Mouse (Mus musculus): Measurements from ENCODE around the gene Trim3. TPM values are rescaled to one million over a fixed set of nuclear protein-coding genes. Genes with fewer than 3 reads are reported as not detected.

The Trim3 gene
- total and polyA plus RNA-seq, 2 experiments = 6.3 to 14.9 TPM

DNA sequence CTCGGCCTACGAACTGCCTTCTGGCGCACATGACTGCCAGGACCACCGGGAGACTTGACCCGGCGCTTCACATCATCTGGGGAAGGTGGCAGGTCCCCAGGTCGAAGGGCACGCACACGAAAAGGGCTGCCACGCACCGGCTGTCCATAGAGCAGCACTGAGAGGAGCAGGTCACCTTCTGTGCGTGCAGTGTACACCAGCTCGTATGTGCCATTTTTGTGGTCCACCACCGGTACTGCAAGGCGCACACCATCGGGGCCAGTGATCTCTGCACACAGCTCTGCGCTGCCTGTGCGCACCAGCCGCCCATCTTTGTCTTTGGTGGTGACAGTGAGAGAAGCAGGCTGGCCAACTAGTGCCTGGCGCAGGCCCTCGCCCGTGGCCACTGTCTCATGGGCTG lies 15.6 kb downstream of the Trim3 start:
- TF ChIP-seq POLR2A (IDR thresholded peaks at IDR 0.05; ENCODE audit: extremely low read depth, insufficient read depth, low read length) (no peak), CTCF (IDR thresholded peaks at IDR 0.05; ENCODE audit: low read depth, low read length) (no peak)
- Histone ChIP-seq H3K4me1 (ENCODE audit: control insufficient read depth, insufficient read depth, low read length) (peaks cover 3% of the 10 kb centered on the region; the same call in 1 of the 2 replicates), H3K79me2 (ENCODE audit: control insufficient read depth, insufficient read depth, low read length) (no peaks in the 10 kb centered on the region), H3K9ac (ENCODE audit: low read depth, low read length) (no peak overlapping the region), H3K36me3 (ENCODE audit: control insufficient read depth, insufficient read depth, low read length) (peaks cover 20% of the 10 kb centered on the region), H3K4me3 (ENCODE audit: insufficient read depth, low read depth, low read length) (no peak overlapping the region), H3K27ac (replicated peaks; ENCODE audit: insufficient read depth, low read depth, low read length) (no peak overlapping the region), H3K27me3 (ENCODE audit: control insufficient read depth, insufficient read depth, low read length) (no peaks in the 10 kb centered on the region)
- WGBS = 97% methylated on average over 22 of the region's 22 CpGs
- no peak for DNase-seq (ENCODE audit: extremely low read depth, low read depth, low spot score)

DNA sequence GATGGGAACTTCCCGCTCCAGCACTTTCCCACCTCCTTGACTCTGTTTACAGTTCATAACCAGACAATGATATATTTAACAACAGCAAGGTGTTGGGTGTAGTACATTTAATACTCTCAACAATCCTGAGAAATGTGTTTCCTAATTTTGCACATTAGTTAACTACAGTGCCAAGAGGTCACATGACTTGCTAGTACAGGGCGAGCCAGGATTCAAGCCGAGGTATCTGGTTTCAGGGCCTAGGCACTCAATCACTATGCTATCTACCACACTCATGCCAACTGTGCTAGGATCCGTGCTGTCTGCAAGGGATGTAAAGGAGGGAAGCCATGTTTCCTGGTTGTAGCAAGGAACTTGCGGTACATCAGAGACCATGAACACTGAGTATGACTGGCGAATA lies 16.8 kb downstream of the Trim3 start:
- 65% methylated on average over 6 of the region's 6 CpGs for WGBS
- Histone ChIP-seq H3K27ac (replicated peaks; ENCODE audit: insufficient read depth, low read depth, low read length) (no peak overlapping the region), H3K4me1 (ENCODE audit: control insufficient read depth, insufficient read depth, low read length) (peaks cover 3% of the 10 kb centered on the region; the same call in 1 of the 2 replicates), H3K79me2 (ENCODE audit: control insufficient read depth, insufficient read depth, low read length) (no peaks in the 10 kb centered on the region), H3K9ac (ENCODE audit: low read depth, low read length) (no peak overlapping the region), H3K36me3 (ENCODE audit: control insufficient read depth, insufficient read depth, low read length) (peaks cover 23% of the 10 kb centered on the region), H3K4me3 (ENCODE audit: insufficient read depth, low read depth, low read length) (no peak overlapping the region), H3K27me3 (ENCODE audit: control insufficient read depth, insufficient read depth, low read length) (no peaks in the 10 kb centered on the region)
- TF ChIP-seq CTCF (IDR thresholded peaks at IDR 0.05; ENCODE audit: low read depth, low read length) (no peak), POLR2A (IDR thresholded peaks at IDR 0.05; ENCODE audit: extremely low read depth, insufficient read depth, low read length) (no peak)
- DNase-seq (ENCODE audit: extremely low read depth, low read depth, low spot score) = peak; percentile 54

DNA sequence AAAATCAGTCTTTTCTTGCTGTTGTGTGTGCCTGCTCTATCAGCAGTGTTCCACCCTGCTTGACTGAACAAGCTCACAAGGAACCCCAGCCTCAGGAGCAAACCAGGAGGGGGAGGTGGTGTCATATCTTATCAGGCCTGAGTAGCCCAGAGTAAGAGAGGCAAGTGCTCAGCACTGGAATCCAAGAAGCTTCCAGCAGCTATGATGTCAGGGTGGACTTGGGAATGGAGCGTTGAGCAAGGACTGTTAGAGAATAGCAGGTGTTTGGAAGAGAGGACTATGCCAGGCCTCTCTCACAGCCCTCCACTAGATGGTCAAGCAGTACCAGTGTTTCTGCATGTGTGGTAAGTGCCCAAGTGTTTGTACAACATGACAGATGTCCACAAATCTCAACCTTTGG lies 17.7 kb downstream of the Trim3 start:
- Histone ChIP-seq H3K79me2 (ENCODE audit: control insufficient read depth, insufficient read depth, low read length) (no peaks in the 10 kb centered on the region), H3K27me3 (ENCODE audit: control insufficient read depth, insufficient read depth, low read length) (no peaks in the 10 kb centered on the region), H3K36me3 (ENCODE audit: control insufficient read depth, insufficient read depth, low read length) (peaks cover 28% of the 10 kb centered on the region), H3K4me1 (ENCODE audit: control insufficient read depth, insufficient read depth, low read length) (peaks cover 3% of the 10 kb centered on the region; the same call in 1 of the 2 replicates), H3K4me3 (ENCODE audit: insufficient read depth, low read depth, low read length) (no peak overlapping the region), H3K27ac (replicated peaks; ENCODE audit: insufficient read depth, low read depth, low read length) (no peak overlapping the region; the same call in 1 of the 2 replicates), H3K9ac (ENCODE audit: low read depth, low read length) (no peak overlapping the region)
- WGBS = 30% methylated on average over 1 of the region's 1 CpGs
- DNase-seq (ENCODE audit: extremely low read depth, low read depth, low spot score) = peak; percentile 73
- TF ChIP-seq CTCF (IDR thresholded peaks at IDR 0.05; ENCODE audit: low read depth, low read length) (no peak), POLR2A (IDR thresholded peaks at IDR 0.05; ENCODE audit: extremely low read depth, insufficient read depth, low read length) (no peak)

DNA sequence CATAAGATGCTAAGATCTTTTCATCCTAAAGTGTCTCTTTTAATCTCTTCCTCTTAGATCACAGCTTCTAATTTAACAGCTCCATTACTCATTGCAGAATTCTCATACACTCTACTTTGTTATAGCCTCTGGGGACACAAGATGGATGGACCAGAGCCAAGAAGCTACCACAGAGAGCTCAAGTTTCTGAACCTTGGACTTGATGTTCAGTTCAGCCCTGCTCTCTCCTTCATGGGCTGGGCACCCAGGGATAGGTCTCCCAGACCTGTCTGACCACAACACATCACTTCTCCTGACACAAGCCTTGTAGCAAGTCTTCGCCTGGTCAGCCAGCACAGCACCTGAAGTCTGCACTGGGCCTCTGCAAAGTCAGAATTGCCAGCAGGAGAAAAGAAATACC lies 19.0 kb downstream of the Trim3 start:
- Histone ChIP-seq H3K4me3 (ENCODE audit: insufficient read depth, low read depth, low read length) (no peak overlapping the region), H3K27ac (replicated peaks; ENCODE audit: insufficient read depth, low read depth, low read length) (no peak overlapping the region), H3K27me3 (ENCODE audit: control insufficient read depth, insufficient read depth, low read length) (no peaks in the 10 kb centered on the region), H3K9ac (ENCODE audit: low read depth, low read length) (no peak overlapping the region), H3K4me1 (ENCODE audit: control insufficient read depth, insufficient read depth, low read length) (peaks cover 3% of the 10 kb centered on the region; the same call in 1 of the 2 replicates), H3K79me2 (ENCODE audit: control insufficient read depth, insufficient read depth, low read length) (no peaks in the 10 kb centered on the region), H3K36me3 (ENCODE audit: control insufficient read depth, insufficient read depth, low read length) (peaks cover 34% of the 10 kb centered on the region)
- DNase-seq (ENCODE audit: extremely low read depth, low read depth, low spot score) = no peak
- TF ChIP-seq CTCF (IDR thresholded peaks at IDR 0.05; ENCODE audit: low read depth, low read length) (no peak), POLR2A (IDR thresholded peaks at IDR 0.05; ENCODE audit: extremely low read depth, insufficient read depth, low read length) (no peak)
- WGBS = 92% methylated on average over 1 of the region's 1 CpGs

DNA sequence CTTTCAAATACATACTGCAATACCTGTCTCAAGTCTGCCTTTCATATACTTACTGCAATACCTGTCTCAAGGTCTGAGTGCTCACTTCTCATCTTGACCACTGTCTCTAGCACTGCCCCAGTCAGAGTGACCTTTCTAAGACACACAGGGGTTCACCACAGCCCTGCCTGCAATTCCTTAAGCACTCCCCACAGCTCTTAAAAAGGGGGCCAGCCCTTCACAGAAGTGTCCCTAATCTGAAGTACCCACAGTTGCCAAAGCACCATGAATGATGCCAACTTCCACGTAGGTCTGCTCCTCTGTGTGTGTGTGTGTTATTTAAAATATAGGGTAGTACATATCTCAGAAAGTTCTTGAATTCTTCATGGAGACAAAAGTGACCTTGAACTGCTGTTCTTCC lies 21.6 kb downstream of the Trim3 start:
- whole genome bisulfite sequencing = 97% methylated on average over 1 of the region's 1 CpGs
- Histone ChIP-seq H3K79me2 (ENCODE audit: control insufficient read depth, insufficient read depth, low read length) (no peaks in the 10 kb centered on the region), H3K4me1 (ENCODE audit: control insufficient read depth, insufficient read depth, low read length) (peaks cover 2% of the 10 kb centered on the region; the same call in 1 of the 2 replicates), H3K27me3 (ENCODE audit: control insufficient read depth, insufficient read depth, low read length) (no peaks in the 10 kb centered on the region), H3K9ac (ENCODE audit: low read depth, low read length) (no peak overlapping the region), H3K27ac (replicated peaks; ENCODE audit: insufficient read depth, low read depth, low read length) (no peak overlapping the region), H3K4me3 (ENCODE audit: insufficient read depth, low read depth, low read length) (no peak overlapping the region), H3K36me3 (ENCODE audit: control insufficient read depth, insufficient read depth, low read length) (peaks cover 28% of the 10 kb centered on the region)
- TF ChIP-seq POLR2A (IDR thresholded peaks at IDR 0.05; ENCODE audit: extremely low read depth, insufficient read depth, low read length) (no peak), CTCF (IDR thresholded peaks at IDR 0.05; ENCODE audit: low read depth, low read length) (no peak)
- no peak for DNase-seq (ENCODE audit: extremely low read depth, low read depth, low spot score)

DNA sequence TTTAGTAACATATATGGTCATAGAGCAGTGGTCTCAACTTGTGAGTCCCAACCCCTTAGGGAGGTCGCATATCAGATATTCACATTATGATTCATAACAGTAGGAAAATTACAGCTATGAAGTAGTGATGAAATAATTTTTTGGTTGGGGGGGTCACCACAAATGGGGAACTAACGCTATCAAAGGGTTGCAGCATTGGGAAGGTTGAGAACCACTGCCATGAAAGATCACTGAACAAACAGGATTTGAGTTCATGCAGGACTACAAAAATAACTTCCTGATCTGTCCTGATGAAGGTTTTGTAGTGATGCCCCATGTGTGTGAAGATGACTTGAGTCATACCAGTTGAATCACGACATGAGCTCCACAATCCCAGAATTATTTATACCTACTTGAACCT lies 24.9 kb downstream of the Trim3 start:
- H3K79me2 ChIP-seq (ENCODE audit: control insufficient read depth, insufficient read depth, low read length) = no peaks in the 10 kb centered on the region
- WGBS = 88% methylated on average over 3 of the region's 3 CpGs
- DNase-seq (ENCODE audit: extremely low read depth, low read depth, low spot score) = no peak
- no peaks in the 10 kb centered on the region for H3K4me1 ChIP-seq (ENCODE audit: control insufficient read depth, insufficient read depth, low read length)
- H3K9ac ChIP-seq (ENCODE audit: low read depth, low read length) = no peak overlapping the region
- no peak overlapping the region for H3K27ac ChIP-seq (replicated peaks; ENCODE audit: insufficient read depth, low read depth, low read length)
- H3K27me3 ChIP-seq (ENCODE audit: control insufficient read depth, insufficient read depth, low read length) = no peaks in the 10 kb centered on the region
- H3K36me3 ChIP-seq (ENCODE audit: control insufficient read depth, insufficient read depth, low read length) = peaks cover 18% of the 10 kb centered on the region
- no peak for TF ChIP-seq CTCF (IDR thresholded peaks at IDR 0.05; ENCODE audit: low read depth, low read length)
- TF ChIP-seq POLR2A (IDR thresholded peaks at IDR 0.05; ENCODE audit: extremely low read depth, insufficient read depth, low read length) = no peak
- H3K4me3 ChIP-seq (ENCODE audit: insufficient read depth, low read depth, low read length) = no peak overlapping the region
